Mouse (Mus musculus): Measurements from ENCODE around the gene Elf4. TPM values are rescaled to one million over a fixed set of nuclear protein-coding genes. Genes with fewer than 3 reads are reported as not detected.

The Elf4 gene
- total and polyA plus RNA-seq, 3 experiments, result 1.4 to 12.4 (median 5.3) TPM

GRCm38 (mm10) chrX:48367841-48368240, 95.1 kb downstream of the Elf4 start:
- Histone ChIP-seq H3K4me2 (ENCODE audit: insufficient read depth, low read depth, poor library complexity, severe bottlenecking) (no peak overlapping the region), H3K9ac (ENCODE audit: insufficient read depth, low read depth) (no peak overlapping the region), H3K79me2 (replicated peaks; ENCODE audit: control insufficient read depth, extremely low read depth, insufficient read depth, poor library complexity, severe bottlenecking) (no peaks in the 10 kb centered on the region), H3K36me3 (replicated peaks in 1 of 2; ENCODE audit: control insufficient read depth in 1 of 2, insufficient read depth in 1 of 2, low read length in 1 of 2) (peaks cover 24 to 35% of the 10 kb centered on the region in 2 experiments), H3K9me3 (replicated peaks; ENCODE audit: low read length) (no peaks in the 10 kb centered on the region), H3K27ac (ENCODE audit: insufficient read depth, low read depth) (no peak overlapping the region), H3K4me1 (ENCODE audit: control insufficient read depth in 1 of 2, insufficient read depth in 2 of 2) (no peaks in the 10 kb centered on the region), H3K27me3 (replicated peaks) (no peaks in the 10 kb centered on the region), H3K4me3 (replicated peaks in 1 of 3; ENCODE audit: low read depth in 2 of 3, low read length in 2 of 3, poor library complexity in 1 of 3) (no peak overlapping the region)
- no peak for TF ChIP-seq ZKSCAN1 (IDR thresholded peaks at IDR 0.05; ENCODE audit: borderline replicate concordance, low read depth, low read length)
- no peak for TF ChIP-seq POLR2AphosphoS2 (IDR thresholded peaks at IDR 0.05; ENCODE audit: low read depth, low read length)
- no peak for TF ChIP-seq BHLHE40 (IDR thresholded peaks at IDR 0.05; ENCODE audit: low read depth, low read length)
- TF ChIP-seq RCOR1 (conservative IDR thresholded peaks at IDR 0.05; ENCODE audit: low read depth, low read length), result no peak
- no peak for TF ChIP-seq E2F4 (IDR thresholded peaks at IDR 0.05; ENCODE audit: insufficient replicate concordance, low read depth, low read length)
- TF ChIP-seq MAZ (IDR thresholded peaks at IDR 0.05; ENCODE audit: low read depth, low read length), result no peak
- no peak for TF ChIP-seq SMC3 (IDR thresholded peaks at IDR 0.05; ENCODE audit: low read depth, low read length)
- no peak for TF ChIP-seq IRF4 (IDR thresholded peaks at IDR 0.05; ENCODE audit: low read depth, low read length)
- no peak for TF ChIP-seq UBTF (IDR thresholded peaks at IDR 0.05; ENCODE audit: low read depth, low read length)
- no peak for TF ChIP-seq POLR2A (IDR thresholded peaks at IDR 0.05; ENCODE audit: low read depth, low read length)
- dilution Hi-C loops (cut with MboI; ENCODE audit: extremely low pct_ligation_motif_present, extremely low pct_unique_long_range_greater_than_20kb, low sequenced_read_pairs) (no loop called here), in situ Hi-C loops (cut with MboI; ENCODE audit: low pct_ligation_motif_present, low pct_unique_long_range_greater_than_20kb, low sequenced_read_pairs) (no loop called here)
- no peak for DNase-seq (ENCODE audit: extremely low read depth)

GRCm38 (mm10) chrX:48365836-48366577, 96.9 kb downstream of the Elf4 start:
- no peak for DNase-seq (ENCODE audit: extremely low read depth)
- Histone ChIP-seq H3K27me3 (replicated peaks) (no peaks in the 10 kb centered on the region), H3K36me3 (replicated peaks in 1 of 2; ENCODE audit: control insufficient read depth in 1 of 2, insufficient read depth in 1 of 2, low read length in 1 of 2) (peaks cover 27 to 37% of the 10 kb centered on the region in 2 experiments), H3K27ac (ENCODE audit: insufficient read depth, low read depth) (no peak overlapping the region), H3K9me3 (replicated peaks; ENCODE audit: low read length) (no peaks in the 10 kb centered on the region), H3K4me1 (ENCODE audit: control insufficient read depth in 1 of 2, insufficient read depth in 2 of 2) (no peaks in the 10 kb centered on the region), H3K79me2 (replicated peaks; ENCODE audit: control insufficient read depth, extremely low read depth, insufficient read depth, poor library complexity, severe bottlenecking) (no peaks in the 10 kb centered on the region), H3K4me2 (ENCODE audit: insufficient read depth, low read depth, poor library complexity, severe bottlenecking) (no peak overlapping the region), H3K9ac (ENCODE audit: insufficient read depth, low read depth) (no peak overlapping the region), H3K4me3 (replicated peaks in 1 of 3; ENCODE audit: low read depth in 2 of 3, low read length in 2 of 3, poor library complexity in 1 of 3) (no peak overlapping the region)
- in situ Hi-C loops (cut with MboI; ENCODE audit: low pct_ligation_motif_present, low pct_unique_long_range_greater_than_20kb, low sequenced_read_pairs), result no loop called here
- no peak for TF ChIP-seq KAT2A (IDR thresholded peaks at IDR 0.05; ENCODE audit: insufficient replicate concordance, low read length)
- no peak for TF ChIP-seq ETS1 (conservative IDR thresholded peaks at IDR 0.05; ENCODE audit: low read depth, low read length)
- no peak for TF ChIP-seq NELFE (IDR thresholded peaks at IDR 0.05; ENCODE audit: low read depth, low read length)
- TF ChIP-seq CTCF (conservative IDR thresholded peaks at IDR 0.05 in 1 of 2, IDR thresholded peaks at IDR 0.05 in 1 of 2; ENCODE audit: low read depth in 2 of 2, low read length in 2 of 2), result no peak
- TF ChIP-seq MXI1 (IDR thresholded peaks at IDR 0.05; ENCODE audit: low read depth, low read length), result no peak
- TF ChIP-seq MAX (IDR thresholded peaks at IDR 0.05; ENCODE audit: low read length), result no peak
- no peak for TF ChIP-seq TBP (conservative IDR thresholded peaks at IDR 0.05; ENCODE audit: low read depth, low read length)
- TF ChIP-seq USF1 (IDR thresholded peaks at IDR 0.05; ENCODE audit: low read depth, low read length), result no peak
- TF ChIP-seq CHD1 (IDR thresholded peaks at IDR 0.05; ENCODE audit: low read depth, low read length), result no peak
- TF ChIP-seq IRF4 (IDR thresholded peaks at IDR 0.05; ENCODE audit: low read depth, low read length), result no peak
- no peak for TF ChIP-seq USF2 (conservative IDR thresholded peaks at IDR 0.05; ENCODE audit: low read depth, low read length)
- TF ChIP-seq MYC (IDR thresholded peaks at IDR 0.05; ENCODE audit: low read depth, low read length), result no peak
- no peak for TF ChIP-seq ZMIZ1 (IDR thresholded peaks at IDR 0.05; ENCODE audit: low read depth, low read length)
- no peak for TF ChIP-seq ZC3H11A (IDR thresholded peaks at IDR 0.05; ENCODE audit: low read depth, low read length)
- TF ChIP-seq JUND (conservative IDR thresholded peaks at IDR 0.05; ENCODE audit: low read depth, low read length), result no peak
- no peak for TF ChIP-seq PAX5 (IDR thresholded peaks at IDR 0.05; ENCODE audit: low read length)
- TF ChIP-seq MAZ (IDR thresholded peaks at IDR 0.05; ENCODE audit: low read depth, low read length), result no peak
- dilution Hi-C loops (cut with MboI; ENCODE audit: extremely low pct_ligation_motif_present, extremely low pct_unique_long_range_greater_than_20kb, low sequenced_read_pairs), result no loop called here
